Mouse (Mus musculus) heart, adult 8-10 months (tissue): ENCODE data around the gene Ccdc148. TPM values are rescaled to one million over a fixed set of nuclear protein-coding genes. Genes with fewer than 3 reads are reported as not detected.

Experiments
- DNase-seq: peaks from one replicate; pipeline ENCODE4 v3.0.0; 2022; ENCODE audit warnings: low spot score
- total RNA-seq, 4 experiments: library from RNA; stranded (reverse); gene quantifications; 2 replicates each; pipeline ENCODE4 v1.2.4; 2022

Ccdc148 gene
- total RNA-seq, 4 experiments from 2014 or later, result 0.37 to 0.88 (median 0.64) TPM

- no peak for DNase-seq
Measured at GRCm38 (mm10) chr2:58786681-58787080, 373.8 kb downstream of the Ccdc148 start.

GRCm38 (mm10) chr2:58786177-58786576 lies 374.3 kb downstream of the Ccdc148 start:
- DNase-seq, result no peak

- no peak for DNase-seq
Measured at GRCm38 (mm10) chr2:58783526-58783925, 377.0 kb downstream of the Ccdc148 start.

- DNase-seq, result no peak
Measured at GRCm38 (mm10) chr2:58778986-58779495, 381.4 kb downstream of the Ccdc148 start.

- no peak for DNase-seq
Measured at GRCm38 (mm10) chr2:58773833-58774232, 386.6 kb downstream of the Ccdc148 start.

Other genes starting within 250 kb of the Ccdc148 start
- 100 to 1,000 TPM; 165 to 198 (median 178) TPM for gene Pkp4, start 167 bp upstream of the Ccdc148 start, total RNA-seq